Comparison of ENCODE assay signal across 7 mouse cellular contexts in the genomic region with DNA sequence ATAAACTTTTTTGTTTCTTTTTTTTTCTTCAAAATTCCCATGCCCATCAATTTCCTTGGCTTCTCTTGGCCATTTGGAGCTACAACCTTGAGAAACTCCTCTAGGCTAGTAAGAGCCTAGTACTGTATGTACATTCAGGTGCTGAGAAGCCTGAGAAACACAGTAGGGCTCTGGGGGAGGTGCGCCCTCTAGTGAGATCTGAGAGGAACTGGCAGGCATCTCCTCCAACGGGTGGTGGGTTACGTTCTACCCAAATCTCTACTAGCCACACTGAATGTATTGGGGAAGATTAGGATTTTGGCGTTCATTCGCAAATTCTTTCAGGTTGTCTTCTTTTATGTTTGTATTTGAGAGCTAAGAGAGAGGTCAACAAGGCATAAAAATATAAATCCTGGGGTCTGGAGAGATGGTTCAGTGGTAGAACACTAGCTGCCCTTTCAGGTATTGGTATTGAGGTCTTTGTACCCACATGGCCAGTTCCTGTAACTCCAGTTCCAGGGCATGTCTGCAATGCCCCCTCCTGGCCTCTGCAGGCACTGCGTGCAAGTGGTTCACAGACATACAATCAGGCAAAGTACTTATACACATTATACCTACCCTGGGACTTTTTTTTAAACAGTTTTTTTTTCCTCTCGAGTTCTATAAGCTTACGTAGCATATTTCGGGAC. TPM values are rescaled to one million over a fixed set of nuclear protein-coding genes. Genes with fewer than 3 reads are reported as not detected.
DNase-seq lines count a peak whose midpoint lies in the region; TF ChIP-seq lines count a peak whose summit lies in the region.

No protein-coding gene starts in this region.

- H3K27me3 ChIP-seq in ES-Bruce4 (ENCODE audit: control insufficient read depth, insufficient read depth, low read length, poor library complexity, severe bottlenecking), result peaks cover 18% of the 10 kb centered on the region

- WGBS in large intestine, adult 2 months, result 14% methylated on average over 9 of the region's 9 CpGs

- H3K36me3 ChIP-seq in ES-Bruce4 (ENCODE audit: control insufficient read depth, insufficient read depth, low read length, poor library complexity, severe bottlenecking), result no peaks in the 10 kb centered on the region

- H3K9ac ChIP-seq in ES-Bruce4 (ENCODE audit: low read depth, poor library complexity, severe bottlenecking), result no peak overlapping the region

- TF ChIP-seq CTCF in ES-Bruce4 (IDR thresholded peaks at IDR 0.05; ENCODE audit: low read depth, low read length), result peak; percentile 82

- no peaks in the 10 kb centered on the region for H3K9me3 ChIP-seq in ES-Bruce4 (replicated peaks; ENCODE audit: control insufficient read depth, insufficient read depth, low read length, poor library complexity, severe bottlenecking)

- H3K4me3 ChIP-seq in ES-Bruce4 (ENCODE audit: low read depth, low read length), result no peak overlapping the region

- DNase-seq in ZHBTc4 (ENCODE audit: low read depth, low spot score), result peak; percentile 90
- peak; percentile 68 to 69 for DNase-seq in cerebellum, postnatal 36 days
- peak; percentile 62 to 71 for DNase-seq in heart, postnatal 14 days
- peak; percentile 61 for DNase-seq in large intestine, adult 2 months (ENCODE audit: low read depth, low spot score)
- peak; percentile 51 to 69 for DNase-seq in lung, postnatal 4 days
- peak; percentile 36 for DNase-seq in right cerebral cortex, postnatal 25 days

- intact Hi-C loops in heart, postnatal 14 days (cut with DNase I), result loop anchor here (2.0 to 5.0 kb wide), 2 partner anchors 55 to 108 kb away; no protein-coding TSS in a partner anchor

- no peak overlapping the region for H3K27ac ChIP-seq in ES-Bruce4 (ENCODE audit: insufficient read depth, low read length)

- TF ChIP-seq POLR2A in ES-Bruce4 (IDR thresholded peaks at IDR 0.05; ENCODE audit: insufficient read depth, low read length), result no peak

- no peaks in the 10 kb centered on the region for H3K4me1 ChIP-seq in ES-Bruce4 (ENCODE audit: control insufficient read depth, insufficient read depth, low read length)

- TF ChIP-seq EP300 in ES-Bruce4 (IDR thresholded peaks at IDR 0.05; ENCODE audit: insufficient read depth, low read depth, low read length), result no peak

RNA-seq across cellular contexts. Expression of a gene that starts 4.0 kb away (rescaled TPM):
- polyA plus RNA-seq in ES-Bruce4 (2011; ENCODE audit: insufficient read depth, insufficient read length, low read depth, missing spikeins), result not detected in 2 replicates
- total RNA-seq in heart, postnatal 14 days (2021), result under 1 TPM; 0.17 TPM
- polyA plus RNA-seq in large intestine, adult 2 months (2012; rRNA removed), result 263 and 294 TPM in 2 replicates

RNA-seq across cellular contexts. Expression of a gene that starts 4.5 kb away (rescaled TPM):
- polyA plus RNA-seq in ES-Bruce4 (2011; ENCODE audit: insufficient read depth, insufficient read length, low read depth, missing spikeins), result not detected in 2 replicates
- total RNA-seq in heart, postnatal 14 days (2021), result under 1 TPM; 0.41 to 0.57 TPM
- polyA plus RNA-seq in large intestine, adult 2 months (2012; rRNA removed), result 133 and 185 TPM in 2 replicates

RNA-seq across cellular contexts. Expression of a gene that starts 10.8 kb away (rescaled TPM):
- not detected in 2 replicates for polyA plus RNA-seq in ES-Bruce4 (2011; ENCODE audit: insufficient read depth, insufficient read length, low read depth, missing spikeins)
- under 1 TPM; 0.19 to 0.56 TPM for total RNA-seq in heart, postnatal 14 days (2021)
- 0.25 and 0.26 TPM in 2 replicates for polyA plus RNA-seq in large intestine, adult 2 months (2012; rRNA removed)

RNA-seq across cellular contexts. Expression of a gene that starts 12.8 kb away (rescaled TPM):
- not detected in 2 replicates for polyA plus RNA-seq in ES-Bruce4 (2011; ENCODE audit: insufficient read depth, insufficient read length, low read depth, missing spikeins)
- under 1 TPM; 0.24 to 0.37 TPM for total RNA-seq in heart, postnatal 14 days (2021)
- 0.19 TPM in 2 replicates for polyA plus RNA-seq in large intestine, adult 2 months (2012; rRNA removed)

Comparison
In these comparisons a context has a peak if more than half of its experiments do, and no peak if none do; other contexts are left out.
1. DNase-seq: peak in every context shown above with its lines; median percentile 90 in ZHBTc4; 68 in cerebellum, postnatal 36 days; 66 in heart, postnatal 14 days; 61 in large intestine, adult 2 months; 60 in lung, postnatal 4 days; 36 in right cerebral cortex, postnatal 25 days.
2. RNA of a gene that starts 4.0 kb away (polyA plus RNA-seq): 263 to 294 TPM in large intestine, adult 2 months; not detected in ES-Bruce4; every median in the first group is over 100 times any median in the second.
3. RNA of a gene that starts 4.5 kb away (polyA plus RNA-seq): 133 to 185 TPM in large intestine, adult 2 months; not detected in ES-Bruce4; every median in the first group is over 100 times any median in the second.